In the genomic region with DNA sequence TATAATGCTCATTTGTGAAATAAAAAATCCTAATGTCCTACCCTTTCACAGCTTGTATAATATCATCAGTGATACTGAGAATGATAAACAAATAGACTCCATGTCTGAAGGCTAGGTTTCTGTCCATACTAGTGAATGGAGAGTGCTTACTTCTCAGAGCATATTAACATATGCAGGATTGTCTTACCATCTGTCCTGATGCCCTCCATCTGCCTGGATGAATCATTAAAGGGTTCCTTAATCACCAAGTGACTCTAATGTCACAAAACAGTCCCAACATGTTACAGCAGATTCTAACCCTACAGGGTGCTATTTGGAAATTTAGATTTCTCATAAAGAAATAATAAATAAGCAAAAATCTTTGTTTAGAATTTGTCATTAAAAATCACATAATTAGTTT, we compare ENCODE assay signal across 25 mouse cellular contexts.
DNase-seq lines count a peak whose midpoint lies in the region; ATAC-seq and TF ChIP-seq lines count a peak whose summit lies in the region.
"Had no signal": no experiment of that assay in that cellular context is flagged by ENCODE, and none has a peak within 500 bp of the region (broad histone marks: within the 10 kb centered on the region; RNA-seq: fewer than 3 reads in every experiment).

No protein-coding gene starts in this region.

- no peak overlapping the region for H3K4me2 ChIP-seq in hindbrain, postnatal 0 days (ENCODE audit: low read depth, low read length)
- H3K4me2 ChIP-seq: embryonic facial prominence, embryonic 15.5 days; heart, embryonic 15.5 days; limb, embryonic 15.5 days; lung, embryonic 14.5 days; neural tube, embryonic 12.5 days had no signal

- no peak overlapping the region for H3K4me3 ChIP-seq in hindbrain, postnatal 0 days (ENCODE audit: low read length)
- H3K4me3 ChIP-seq in hindbrain, embryonic 10.5 days: no peak overlapping the region
- no peak overlapping the region for H3K4me3 ChIP-seq in heart, embryonic 10.5 days
- H3K4me3 ChIP-seq: embryonic facial prominence, embryonic 15.5 days; gastrocnemius, adult 2 months; heart, embryonic 15.5 days; layer of hippocampus, adult 2 months; limb, embryonic 15.5 days; megakaryocyte, embryonic 14.5 days; neural tube, embryonic 12.5 days had no signal

- no peak overlapping the region for H3K9ac ChIP-seq in hindbrain, postnatal 0 days (replicated peaks; ENCODE audit: low read length)
- H3K9ac ChIP-seq: embryonic facial prominence, embryonic 15.5 days; heart, embryonic 15.5 days; limb, embryonic 15.5 days; liver, embryonic 14.5 days; lung, embryonic 14.5 days; neural tube, embryonic 12.5 days had no signal

- intact Hi-C loops in left cerebral cortex, postnatal 10 days (cut with DNase I): no loop called here

- H3K27me3 ChIP-seq in hindbrain, postnatal 0 days (ENCODE audit: insufficient read depth, low read length): no peaks in the 10 kb centered on the region
- H3K27me3 ChIP-seq in hindbrain, embryonic 10.5 days (ENCODE audit: insufficient read depth, poor library complexity, severe bottlenecking): no peaks in the 10 kb centered on the region
- H3K27me3 ChIP-seq in heart, embryonic 10.5 days (ENCODE audit: insufficient read depth, poor library complexity, severe bottlenecking): no peaks in the 10 kb centered on the region
- H3K27me3 ChIP-seq: embryonic facial prominence, embryonic 15.5 days; heart, embryonic 15.5 days; limb, embryonic 15.5 days; megakaryocyte, embryonic 14.5 days; neural tube, embryonic 12.5 days had no signal

- no peak for TF ChIP-seq CTCF in hindbrain, postnatal 0 days (IDR thresholded peaks at IDR 0.05; ENCODE audit: low read depth)

- peak; percentile 17 for DNase-seq in hindbrain, postnatal 0 days (ENCODE audit: low spot score)
- DNase-seq in hindbrain, embryonic 10.5 days (ENCODE audit: low spot score): no peak
- DNase-seq in cerebellum, adult 11-12 months: peak; percentile 47
- DNase-seq in cerebellum, adult 9-10 months: peak; percentile 79
- peak; percentile 3 for DNase-seq in retina, postnatal 1 day
- no peak for DNase-seq in left cerebral cortex, postnatal 10 days (ENCODE audit: extremely low spot score in 1 of 2, low spot score in 2 of 2)
- no peak for DNase-seq in heart, embryonic 10.5 days (ENCODE audit: low spot score)
- DNase-seq: adrenal gland, postnatal 10 days; gastrocnemius, adult 2 months; heart, postnatal 4 days; kidney, postnatal 25 days; left cerebral cortex, postnatal 4 days; lung, embryonic 14.5 days; midbrain, embryonic 14.5 days; right cerebral cortex, postnatal 4 days; thymus, postnatal 14 days had no signal

- no peaks in the 10 kb centered on the region for H3K36me3 ChIP-seq in hindbrain, postnatal 0 days (ENCODE audit: insufficient read depth, low read length)
- H3K36me3 ChIP-seq in hindbrain, embryonic 10.5 days: no peaks in the 10 kb centered on the region
- no peaks in the 10 kb centered on the region for H3K36me3 ChIP-seq in heart, embryonic 10.5 days
- H3K36me3 ChIP-seq: embryonic facial prominence, embryonic 15.5 days; heart, embryonic 15.5 days; limb, embryonic 15.5 days; neural tube, embryonic 12.5 days had no signal

- H3K4me1 ChIP-seq in hindbrain, postnatal 0 days (ENCODE audit: insufficient read depth, low read length): no peaks in the 10 kb centered on the region
- H3K4me1 ChIP-seq in hindbrain, embryonic 10.5 days (replicated peaks): no peaks in the 10 kb centered on the region
- no peaks in the 10 kb centered on the region for H3K4me1 ChIP-seq in heart, embryonic 10.5 days
- H3K4me1 ChIP-seq: embryonic facial prominence, embryonic 15.5 days; heart, embryonic 15.5 days; limb, embryonic 15.5 days; megakaryocyte, embryonic 14.5 days; neural tube, embryonic 12.5 days had no signal

- H3K27ac ChIP-seq in hindbrain, postnatal 0 days: no peak overlapping the region
- H3K27ac ChIP-seq in hindbrain, embryonic 10.5 days: no peak overlapping the region
- no peak overlapping the region for H3K27ac ChIP-seq in heart, embryonic 10.5 days
- H3K27ac ChIP-seq: embryonic facial prominence, embryonic 15.5 days; gastrocnemius, adult 2 months; heart, embryonic 15.5 days; layer of hippocampus, adult 2 months; limb, embryonic 15.5 days; liver, embryonic 14.5 days; neural tube, embryonic 12.5 days had no signal

- H3K9me3 ChIP-seq in hindbrain, postnatal 0 days (ENCODE audit: low read length): no peaks in the 10 kb centered on the region
- 0 out of 2 replicates have a peak, but pooled peaks cover 3% of the 10 kb centered on the region for H3K9me3 ChIP-seq in hindbrain, embryonic 10.5 days
- no peaks in the 10 kb centered on the region for H3K9me3 ChIP-seq in heart, embryonic 10.5 days
- H3K9me3 ChIP-seq: embryonic facial prominence, embryonic 15.5 days; heart, embryonic 15.5 days; limb, embryonic 15.5 days; megakaryocyte, embryonic 14.5 days; neural tube, embryonic 12.5 days had no signal

- no peak for ATAC-seq in hindbrain, postnatal 0 days
- ATAC-seq: activated CD4-positive, CD25-positive, alpha-beta regulatory T cell, adult 4 months; intestine, postnatal 0 days had no signal

Comparison
In these comparisons a context has a peak if more than half of its experiments do, and no peak if none do; other contexts are left out.
1. DNase-seq: peak in hindbrain, postnatal 0 days (single experiment), cerebellum, adult 11-12 months (single experiment), cerebellum, adult 9-10 months (single experiment) and retina, postnatal 1 day (single experiment); none in hindbrain, embryonic 10.5 days (single experiment), left cerebral cortex, postnatal 10 days (0 of 2) and heart, embryonic 10.5 days (single experiment).